Mouse (Mus musculus): ENCODE results near the gene Map3k12.

- TF ChIP-seq CTCF (IDR thresholded peaks at IDR 0.05; ENCODE audit: borderline replicate concordance, control insufficient read depth, extremely low read depth, insufficient read depth, low read length, poor library complexity) (no peak), POLR2A (IDR thresholded peaks at IDR 0.05; ENCODE audit: control insufficient read depth, extremely low read depth, insufficient read depth, low read length, poor library complexity) (no peak)
These were observed 43.6 kb downstream of the Map3k12 start for GRCm38 (mm10) chr15:102473246-102473645.

Data from thymus, adult 2 months (tissue).